14 mouse cellular contexts compared by ENCODE assay signal in the genomic region with DNA sequence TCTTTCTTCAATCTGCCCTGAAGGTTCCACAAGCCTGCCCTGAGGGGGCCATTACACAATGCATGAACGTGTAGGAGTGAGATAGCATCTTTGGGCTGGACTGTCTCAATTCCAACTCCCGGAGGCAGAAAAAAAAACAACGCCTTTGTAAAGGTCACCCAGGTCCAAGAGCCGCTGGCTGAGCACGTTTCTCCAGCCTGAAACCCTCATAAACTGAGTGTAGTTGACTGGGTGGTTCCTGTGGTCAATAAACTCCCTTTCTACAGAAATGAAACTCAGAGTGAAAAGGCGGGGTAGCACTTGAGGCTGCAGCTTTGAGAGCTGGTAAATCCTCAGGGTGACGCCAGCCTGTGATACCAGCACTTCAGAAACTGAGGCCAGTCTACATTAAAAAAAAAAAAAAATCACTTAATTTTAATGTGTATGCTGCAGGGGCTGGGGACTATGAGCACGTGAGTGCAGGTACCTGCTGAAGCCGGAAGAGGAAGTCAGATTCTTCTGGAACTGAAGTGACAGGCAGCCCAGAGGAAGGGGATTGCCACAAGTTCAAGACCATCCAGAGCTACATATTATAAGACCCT. TPM values are rescaled to one million over a fixed set of nuclear protein-coding genes. Genes with fewer than 3 reads are reported as not detected.
DNase-seq lines count a peak whose midpoint lies in the region; ATAC-seq and TF ChIP-seq lines count a peak whose summit lies in the region.
"Had no signal": no experiment of that assay in that cellular context is flagged by ENCODE, and none has a peak within 500 bp of the region (broad histone marks: within the 10 kb centered on the region; RNA-seq: fewer than 3 reads in every experiment).

No protein-coding gene starts in this region.

- no peak overlapping the region for H3K9ac ChIP-seq in kidney, embryonic 15.5 days
- no peak overlapping the region for H3K9ac ChIP-seq in lung, postnatal 0 days (replicated peaks; ENCODE audit: low read depth)
- H3K9ac ChIP-seq: embryonic facial prominence, embryonic 12.5 days; hindbrain, embryonic 12.5 days had no signal

- no peak for TF ChIP-seq CTCF in lung, postnatal 0 days (IDR thresholded peaks at IDR 0.05)

- H3K4me2 ChIP-seq in kidney, embryonic 15.5 days: peak overlapping the region; percentile 34; the same call in 1 of the 2 replicates
- H3K4me2 ChIP-seq in lung, postnatal 0 days (replicated peaks; ENCODE audit: low read depth, low read length): 0 out of 2 replicates have a peak overlapping the region, but pooled peaks have one; percentile 19
- H3K4me2 ChIP-seq: embryonic facial prominence, embryonic 12.5 days; hindbrain, embryonic 12.5 days had no signal

- DNase-seq in kidney, postnatal 36 days: no peak
- DNase-seq in 3T3-L1 (ENCODE audit: low read depth, low spot score) (peak; percentile 74), MN1 (ENCODE audit: low spot score) (peak; percentile 44)
- peak; percentile 68 for DNase-seq in lung, postnatal 0 days (ENCODE audit: low spot score)
- DNase-seq in adrenal gland, postnatal 36 days: no peak
- DNase-seq in Muller cell, postnatal 12 days (ENCODE audit: inconsistent ontology term): no peak
- no peak for DNase-seq in right cerebral cortex, postnatal 25 days
- DNase-seq: thymus, postnatal 25 days had no signal

- H3K27me3 ChIP-seq in kidney, embryonic 15.5 days: peaks cover 8% of the 10 kb centered on the region; the same call in 1 of the 2 replicates
- no peaks in the 10 kb centered on the region for H3K27me3 ChIP-seq in lung, postnatal 0 days (replicated peaks; ENCODE audit: insufficient read depth, low read length)
- H3K27me3 ChIP-seq: Patski had no signal

- 17% methylated on average over 9 of the region's 9 CpGs for WGBS in kidney, embryonic 15.5 days
- WGBS in lung, postnatal 0 days: 31% methylated on average over 9 of the region's 9 CpGs

- H3K4me3 ChIP-seq in kidney, embryonic 15.5 days (replicated peaks): no peak overlapping the region
- H3K4me3 ChIP-seq in lung, postnatal 0 days (ENCODE audit: low read depth, low read length): no peak overlapping the region
- H3K4me3 ChIP-seq: embryonic facial prominence, embryonic 12.5 days; hindbrain, embryonic 12.5 days; layer of hippocampus, adult 2 months; megakaryocyte, embryonic 14.5 days had no signal

- H3K36me3 ChIP-seq in kidney, embryonic 15.5 days: no peaks in the 10 kb centered on the region
- no peaks in the 10 kb centered on the region for H3K36me3 ChIP-seq in lung, postnatal 0 days (ENCODE audit: insufficient read depth, low read length)
- H3K36me3 ChIP-seq: embryonic facial prominence, embryonic 12.5 days; hindbrain, embryonic 12.5 days had no signal

- H3K4me1 ChIP-seq in kidney, embryonic 15.5 days: peaks cover 66% of the 10 kb centered on the region
- peaks cover 12% of the 10 kb centered on the region; the same call in 1 of the 2 replicates for H3K4me1 ChIP-seq in lung, postnatal 0 days (ENCODE audit: insufficient read depth, low read depth, low read length)

- TF ChIP-seq EP300 in lung, postnatal 0 days (IDR thresholded peaks at IDR 0.05): no peak

- ATAC-seq in kidney, embryonic 15.5 days (replicated peaks; ENCODE audit: low FRiP score): no peak
- ATAC-seq in lung, postnatal 0 days: no peak
- ATAC-seq: Patski had no signal

- peak overlapping the region; percentile 65 for H3K27ac ChIP-seq in kidney, embryonic 15.5 days
- H3K27ac ChIP-seq in lung, postnatal 0 days (ENCODE audit: low read length): 0 out of 2 replicates have a peak overlapping the region, but pooled peaks have one; percentile 43
- H3K27ac ChIP-seq: embryonic facial prominence, embryonic 12.5 days; hindbrain, embryonic 12.5 days; layer of hippocampus, adult 2 months had no signal

- H3K9me3 ChIP-seq in kidney, embryonic 15.5 days (replicated peaks): no peaks in the 10 kb centered on the region
- H3K9me3 ChIP-seq in lung, postnatal 0 days (ENCODE audit: low read length): no peaks in the 10 kb centered on the region
- H3K9me3 ChIP-seq: embryonic facial prominence, embryonic 12.5 days; hindbrain, embryonic 12.5 days had no signal

RNA-seq across cellular contexts. Expression of gene B4galt5, which starts 2.5 kb away (rescaled TPM):
- polyA plus RNA-seq in kidney, embryonic 15.5 days (2015; fragmentation: Nextera tagmentation; extraction: Ambion mirVana): 9.6 and 12.7 TPM in 2 replicates
- 10.3 and 12.2 TPM in 2 replicates for polyA plus RNA-seq in lung, postnatal 0 days (2015; fragmentation: Nextera tagmentation; extraction: Ambion mirVana)
- 100 to 1,000 TPM in 1 of 2 experiments, 10 to 100 TPM in 1; 93.7 to 153 TPM for total RNA-seq in adrenal gland, postnatal 36 days (2021)

Comparison
In these comparisons a context has a peak if more than half of its experiments do, and no peak if none do; other contexts are left out.
1. DNase-seq: peak in 3T3-L1 (single experiment), MN1 (single experiment) and lung, postnatal 0 days (single experiment); none in kidney, postnatal 36 days (0 of 2), adrenal gland, postnatal 36 days (0 of 2), Muller cell, postnatal 12 days (single experiment) and right cerebral cortex, postnatal 25 days (single experiment).